Mouse (Mus musculus) kidney, postnatal 0 days (tissue): Measurements from ENCODE around the gene Prtg. TPM values are rescaled to one million over a fixed set of nuclear protein-coding genes. Genes with fewer than 3 reads are reported as not detected.

Experiments used
- ATAC-seq: fragments of 200-750 bp; cut with Nextera tagmentation; replicated peaks from 2 replicates; pipeline ENCODE4 v1.8.0; 2017; ENCODE audit warnings: low read depth, moderate number of reproducible peaks, moderate TSS enrichment, moderate library complexity; ENCODE audit not compliant: low FRiP score
- DNase-seq: peaks from one replicate; pipeline ENCODE4 v3.0.0-alpha.2; 2016; ENCODE audit warnings: low spot score
- H3K27ac ChIP-seq: fragments of 300-500 bp; sonication (generic); 2 replicates; pipeline ENCODE4 v1.5.1; 2014; ENCODE audit warnings: mild to moderate bottlenecking
- H3K27me3 ChIP-seq: fragments of 300-500 bp; sonication (generic); 2 replicates; pipeline ENCODE4 v1.6.1; 2014; ENCODE audit warnings: low read length, mixed read lengths; ENCODE audit not compliant: insufficient read depth
- H3K36me3 ChIP-seq: fragments of 300-500 bp; sonication (generic); 2 replicates; pipeline ENCODE4 v1.6.1; 2014; ENCODE audit warnings: low read length, mixed read lengths; ENCODE audit not compliant: insufficient read depth
- H3K4me1 ChIP-seq: fragments of 300-500 bp; sonication (generic); replicated peaks from 2 replicates; pipeline ENCODE4 v1.6.1; 2014; ENCODE audit warnings: antibody characterized with exemption, low read length, mixed read lengths; ENCODE audit not compliant: insufficient read depth
- H3K4me2 ChIP-seq: fragments of 300-500 bp; sonication (generic); 2 replicates; pipeline ENCODE4 v1.6.1; 2014; ENCODE audit warnings: mild to moderate bottlenecking, low read length, moderate library complexity, mixed read lengths
- H3K4me3 ChIP-seq: fragments of 300-500 bp; sonication (generic); replicated peaks from 2 replicates; pipeline ENCODE4 v1.5.1; 2014; ENCODE audit warnings: low read depth, low read length
- H3K9ac ChIP-seq: fragments of 300-500 bp; sonication (generic); 2 replicates; pipeline ENCODE4 v1.6.1; 2014; ENCODE audit warnings: low read depth, low read length
- H3K9me3 ChIP-seq: fragments of 300-500 bp; sonication (generic); replicated peaks from 2 replicates; pipeline ENCODE4 v1.6.1; 2016; ENCODE audit warnings: low read length, inconsistent platforms, mixed read lengths
- CTCF ChIP-seq: IDR thresholded peaks from 2 replicates; pipeline ENCODE4 v1.5.1; 2016; ENCODE audit warnings: antibody characterized with exemption, low read depth, mild to moderate bottlenecking, moderate library complexity
- WGBS: fragments of 180-500 bp; shearing (Covaris S2); extraction: QIAGEN DNeasy Blood & Tissue Kit; methylation state at CpG from one replicate; pipeline ENCODE4 v1.1.7; 2014; 5-methylcytosine and 5-hydroxymethylcytosine counted together
- polyA plus RNA-seq: library from polyadenylated mRNA; unstranded; fragments of >200 nt; fragmentation: Nextera tagmentation; extraction: Ambion mirVana; gene quantifications from 2 replicates; pipeline ENCODE4 v1.2.1, GENCODE M21; 2015

Prtg gene
- polyA plus RNA-seq, 1 experiment from 2014 or later = 1.2 TPM

- no peaks in the 10 kb centered on the region for H3K27me3 ChIP-seq
- TF ChIP-seq CTCF = no peak
- DNase-seq (peak; percentile 72), ATAC-seq (no peak; the same call in 1 of the 2 replicates)
- H3K4me1 ChIP-seq = peaks cover 11% of the 10 kb centered on the region
- H3K4me2 ChIP-seq = peak overlapping the region; percentile 10; the same call in 1 of the 2 replicates
- WGBS = 27% methylated on average over 11 of the region's 11 CpGs
- no peak overlapping the region for H3K27ac ChIP-seq
- no peak overlapping the region for H3K9ac ChIP-seq
- no peaks in the 10 kb centered on the region for H3K36me3 ChIP-seq
- H3K9me3 ChIP-seq = no peaks in the 10 kb centered on the region
- H3K4me3 ChIP-seq = no peak overlapping the region
These were observed 30.2 kb downstream of the Prtg start for GRCm38 (mm10) chr9:72836708-72837495.

GRCm38 (mm10) chr9:72837598-72838160 is 31.0 kb downstream of the Prtg start:
- Histone ChIP-seq H3K36me3 (no peaks in the 10 kb centered on the region), H3K4me3 (no peak overlapping the region), H3K4me2 (no peak overlapping the region), H3K9me3 (no peaks in the 10 kb centered on the region), H3K9ac (no peak overlapping the region), H3K27ac (no peak overlapping the region), H3K27me3 (no peaks in the 10 kb centered on the region), H3K4me1 (peaks cover 11% of the 10 kb centered on the region)
- WGBS = 45% methylated on average over 6 of the region's 6 CpGs
- no peak for DNase-seq
- no peak for TF ChIP-seq CTCF
- no peak for ATAC-seq

GRCm38 (mm10) chr9:72838256-72838655 is 31.6 kb downstream of the Prtg start:
- Histone ChIP-seq H3K27ac (no peak overlapping the region), H3K4me1 (peaks cover 11% of the 10 kb centered on the region), H3K27me3 (no peaks in the 10 kb centered on the region), H3K4me2 (no peak overlapping the region), H3K4me3 (no peak overlapping the region), H3K36me3 (no peaks in the 10 kb centered on the region), H3K9me3 (no peaks in the 10 kb centered on the region), H3K9ac (no peak overlapping the region)
- DNase-seq (no peak), ATAC-seq (no peak)
- no peak for TF ChIP-seq CTCF
- 49% methylated on average over 3 of the region's 3 CpGs for WGBS

- DNase-seq (no peak), ATAC-seq (no peak)
- Histone ChIP-seq H3K27ac (no peak overlapping the region), H3K27me3 (no peaks in the 10 kb centered on the region), H3K36me3 (no peaks in the 10 kb centered on the region), H3K9me3 (no peaks in the 10 kb centered on the region), H3K9ac (no peak overlapping the region), H3K4me1 (peaks cover 11% of the 10 kb centered on the region), H3K4me3 (no peak overlapping the region), H3K4me2 (no peak overlapping the region)
- WGBS = 80% methylated on average over 15 of the region's 15 CpGs
- no peak for TF ChIP-seq CTCF
These were observed 32.8 kb downstream of the Prtg start for GRCm38 (mm10) chr9:72839346-72839990.

GRCm38 (mm10) chr9:72844496-72844895 is 37.8 kb downstream of the Prtg start:
- DNase-seq (no peak), ATAC-seq (no peak)
- Histone ChIP-seq H3K9ac (no peak overlapping the region), H3K27ac (no peak overlapping the region), H3K9me3 (no peaks in the 10 kb centered on the region), H3K27me3 (no peaks in the 10 kb centered on the region), H3K4me2 (no peak overlapping the region), H3K4me1 (no peaks in the 10 kb centered on the region; the same call in 1 of the 2 replicates), H3K36me3 (no peaks in the 10 kb centered on the region), H3K4me3 (no peak overlapping the region)
- 85% methylated on average over 5 of the region's 5 CpGs for WGBS
- TF ChIP-seq CTCF = no peak

- H3K4me2 ChIP-seq = no peak overlapping the region
- H3K4me1 ChIP-seq = no peaks in the 10 kb centered on the region
- ATAC-seq (peak; percentile 87), DNase-seq (no peak)
- no peak overlapping the region for H3K9ac ChIP-seq
- WGBS = 56% methylated on average over 4 of the region's 4 CpGs
- no peaks in the 10 kb centered on the region for H3K27me3 ChIP-seq
- no peaks in the 10 kb centered on the region for H3K9me3 ChIP-seq
- TF ChIP-seq CTCF = no peak
- no peaks in the 10 kb centered on the region for H3K36me3 ChIP-seq
- no peak overlapping the region for H3K4me3 ChIP-seq
- H3K27ac ChIP-seq = no peak overlapping the region
These were observed 39.5 kb downstream of the Prtg start for GRCm38 (mm10) chr9:72846160-72846559.
